Mouse (Mus musculus): ENCODE measurements at regions not wholly inside any gene's neighbourhood (a gene's known extent, or its start where the extent isn't known, plus 50 kb on each side); places are given as distances from the start of the nearest gene placed in this dataset.
A peak's percentile ranks its signal among the peaks of the same experiment; 100 is the strongest.

DNA sequence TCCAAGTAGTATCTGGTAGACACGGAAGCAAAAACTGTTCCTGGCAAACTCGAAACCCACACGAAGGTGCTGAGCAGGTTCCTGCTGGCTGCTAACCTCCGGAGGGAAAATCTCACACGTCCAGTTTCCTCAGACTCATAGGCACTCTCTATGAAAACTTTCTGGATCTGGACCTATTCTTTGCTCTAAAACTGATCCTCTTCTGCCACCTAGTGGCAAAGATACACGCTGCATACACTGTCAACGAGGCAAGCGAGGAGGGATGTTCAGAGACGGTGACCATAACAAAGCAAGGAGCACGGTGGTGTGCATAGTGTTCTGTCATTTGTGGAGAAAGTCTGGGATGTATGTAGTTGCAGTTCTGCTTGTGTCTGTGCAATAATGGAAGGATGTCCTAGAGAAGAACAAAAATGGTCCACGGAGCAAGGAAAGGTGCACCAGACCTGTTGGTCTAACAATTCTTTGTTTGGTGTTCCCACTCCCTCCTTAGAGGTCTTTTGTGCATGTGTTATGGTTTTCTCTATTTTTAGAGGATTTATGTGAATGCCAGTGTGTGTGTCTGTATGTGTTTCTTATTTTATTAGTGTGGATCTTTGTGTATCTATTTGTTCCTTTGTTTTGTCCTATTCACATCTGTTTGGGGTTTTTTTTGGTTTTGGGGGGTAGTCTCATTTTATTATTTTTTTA lies 57.0 kb upstream of the Siglech start:
- DNase-seq (ENCODE audit: extremely low spot score in 1 of 2, low spot score in 1 of 2), result peak in 1 of 2 experiments; percentile 58

Measured in layer of hippocampus, postnatal 25 days (tissue).